8 mouse cellular contexts compared by ENCODE assay signal in genomic region chrX:50537122-50537784, GRCm38 (mm10).
DNase-seq lines count a peak whose midpoint lies in the region; ATAC-seq and TF ChIP-seq lines count a peak whose summit lies in the region.

No protein-coding gene starts in this region.

- peak overlapping the region; percentile 20; the same call in 1 of the 2 replicates for H3K27ac ChIP-seq in gastrocnemius, adult 2 months

- no peak for TF ChIP-seq CTCF in gastrocnemius, adult 2 months (IDR thresholded peaks at IDR 0.05)

- intact Hi-C loops in gastrocnemius, adult 2 months (cut with DNase I) = no loop called here
- intact Hi-C loops in left cerebral cortex, postnatal 25 days (cut with DNase I) = no loop called here

- peak; percentile 60 for DNase-seq in gastrocnemius, adult 18-20 months (ENCODE audit: low spot score)
- DNase-seq in gastrocnemius, postnatal 25 days = no peak
- peak; percentile 47 to 72 for DNase-seq in cerebellum, postnatal 36 days
- DNase-seq in gastrocnemius, adult 2 months = peak; percentile 57
- DNase-seq in induced T-regulatory cell, adult 2 months (ENCODE audit: low read depth) = peak; percentile 61
- peak; percentile 31 to 83 for DNase-seq in left cerebral cortex, postnatal 25 days (ENCODE audit: low spot score in 2 of 2)
- peak; percentile 45 for DNase-seq in right cerebral cortex, postnatal 4 days

- H3K4me3 ChIP-seq in gastrocnemius, adult 2 months = peak overlapping the region; percentile 67

- ATAC-seq in megakaryocyte-erythroid progenitor cell, adult 5-6 weeks (replicated peaks; ENCODE audit: low FRiP score, low TSS enrichment, poor library complexity, severe bottlenecking) = peak; percentile 70
